Mouse (Mus musculus) megakaryocyte, embryonic 14.5 days (primary cell): ENCODE measurements at regions not wholly inside any gene's neighbourhood (a gene's known extent, or its start where the extent isn't known, plus 50 kb on each side); places are given as distances from the start of the nearest gene placed in this dataset.

Experiments
- FLI1 ChIP-seq: IDR thresholded peaks from 2 replicates; pipeline ENCODE4 v1.6.1; 2012; ENCODE audit warnings: low read length, inconsistent platforms, mixed read lengths
- GATA1 ChIP-seq: IDR thresholded peaks from 3 replicates; pipeline ENCODE4 v1.6.1; 2012; ENCODE audit warnings: mixed read lengths, low read length, inconsistent platforms, borderline replicate concordance

GRCm38 (mm10) chr19:56001428-56001827 is 259.8 kb downstream of the Tcf7l2 start:
- TF ChIP-seq GATA1 = no peak
- no peak for TF ChIP-seq FLI1
